Mouse (Mus musculus): ENCODE measurements around the gene Bach2.

Gene Bach2

GRCm38 (mm10) chr4:32334131-32334530 lies 95.5 kb downstream of the Bach2 start:
- no peak for DNase-seq

DNA sequence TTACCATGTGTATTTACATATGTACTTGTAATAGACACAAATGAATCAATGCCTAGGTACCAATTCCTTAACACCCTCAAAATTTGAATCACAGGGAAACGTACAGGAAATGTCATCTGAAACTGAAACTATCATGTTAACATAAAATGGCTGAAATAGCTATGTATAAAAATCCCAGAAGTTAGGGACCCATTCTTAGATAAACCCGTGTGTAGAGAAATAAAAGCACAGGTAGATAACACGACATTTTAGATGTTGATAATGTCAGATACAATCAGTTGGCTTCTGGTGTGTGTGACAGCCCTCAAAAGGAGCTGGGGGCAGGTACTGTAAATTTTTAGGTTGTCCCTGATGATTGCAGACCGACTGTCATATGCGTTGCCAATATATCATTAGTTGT lies 96.2 kb downstream of the Bach2 start:
- DNase-seq = no peak

DNA sequence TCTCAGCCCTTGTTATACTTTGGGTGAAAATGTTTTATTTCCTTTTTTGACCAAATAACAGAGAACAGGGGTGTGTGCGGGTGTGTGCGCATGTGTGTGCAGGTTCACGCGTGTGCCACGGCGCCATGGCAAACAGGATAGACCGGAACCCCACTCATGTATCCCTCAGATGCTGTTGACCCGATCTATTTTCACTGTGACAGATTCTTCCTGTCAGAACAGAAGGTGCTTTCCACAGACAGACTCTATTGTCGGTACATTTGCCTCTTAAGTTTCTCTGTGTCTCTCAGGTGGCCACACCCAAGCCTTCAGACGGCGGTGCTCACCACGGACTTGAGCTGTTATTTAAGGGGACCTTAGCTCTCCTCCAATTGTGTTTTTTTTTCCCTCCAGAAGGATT lies 97.1 kb downstream of the Bach2 start:
- no peak for DNase-seq

GRCm38 (mm10) chr4:32336642-32337041 lies 98.0 kb downstream of the Bach2 start:
- DNase-seq = no peak

DNA sequence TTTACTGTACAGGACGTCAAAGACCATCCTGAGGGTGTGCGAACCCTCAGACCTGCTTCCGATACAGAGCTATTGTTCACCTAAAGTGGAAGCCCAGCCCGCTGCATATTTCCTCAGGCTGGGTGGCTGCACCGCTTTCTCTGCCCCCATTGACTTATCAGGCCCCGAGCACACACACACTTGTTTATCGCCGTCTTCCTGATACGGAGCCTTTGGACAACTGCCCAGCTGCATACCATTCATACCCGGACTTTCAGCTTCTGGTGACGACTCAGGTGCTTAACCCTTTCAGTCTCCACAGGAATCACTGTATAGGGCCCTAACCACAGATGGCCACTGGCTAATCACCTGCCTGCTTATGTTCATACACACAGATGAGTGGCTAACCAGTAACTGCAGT lies 99.0 kb downstream of the Bach2 start:
- no peak for DNase-seq

GRCm38 (mm10) chr4:32338451-32338850 lies 99.8 kb downstream of the Bach2 start:
- no peak for DNase-seq

- DNase-seq = no peak
These were observed 102.2 kb downstream of the Bach2 start for GRCm38 (mm10) chr4:32340844-32341243.

DNA sequence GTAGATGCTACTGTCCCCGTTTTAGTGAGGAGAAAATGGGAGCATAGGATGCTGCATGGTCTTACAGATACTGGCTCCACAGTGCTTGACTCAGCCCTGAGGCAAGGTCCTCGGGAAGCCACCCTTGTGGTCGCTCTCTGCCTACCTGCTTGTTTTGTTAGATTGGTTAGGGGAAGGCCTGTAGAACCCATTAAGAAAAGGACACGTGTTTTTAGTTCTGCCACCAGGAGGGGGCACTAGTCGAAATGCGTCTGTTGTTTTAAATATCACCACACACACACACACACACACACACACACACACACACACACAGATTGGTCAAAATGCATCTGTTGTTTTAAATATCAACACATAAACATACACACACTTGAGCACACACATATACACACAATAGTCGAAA lies 103.7 kb downstream of the Bach2 start:
- no peak for DNase-seq

- no peak for DNase-seq
These were observed 104.9 kb downstream of the Bach2 start for GRCm38 (mm10) chr4:32343256-32344165.

GRCm38 (mm10) chr4:32344276-32344675 lies 105.7 kb downstream of the Bach2 start:
- no peak for DNase-seq

DNA sequence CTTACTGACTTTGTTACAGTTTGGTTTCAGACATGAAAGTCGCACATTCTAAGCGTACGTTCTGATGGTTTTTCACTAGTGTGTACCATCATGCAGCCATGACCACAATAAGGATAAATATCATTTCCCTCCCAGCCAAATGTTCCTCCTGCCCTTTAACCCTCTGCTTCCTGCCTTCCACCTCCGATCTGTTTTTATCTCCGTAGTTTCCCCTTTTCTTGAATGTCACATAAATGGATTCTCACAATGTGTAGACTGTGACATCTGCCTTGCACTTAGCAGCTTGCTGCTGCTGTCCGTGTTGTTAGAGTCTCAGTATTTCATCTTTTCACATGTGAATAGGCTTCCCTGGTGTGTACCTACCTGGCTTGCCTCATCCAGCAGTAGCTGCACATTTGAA lies 108.6 kb downstream of the Bach2 start:
- DNase-seq = no peak

GRCm38 (mm10) chr4:32347711-32348110 lies 109.1 kb downstream of the Bach2 start:
- DNase-seq = no peak

- no peak for DNase-seq
These were observed 110.8 kb downstream of the Bach2 start for GRCm38 (mm10) chr4:32349361-32349760.

GRCm38 (mm10) chr4:32351236-32351635 lies 112.6 kb downstream of the Bach2 start:
- DNase-seq = no peak

- DNase-seq = no peak
These were observed 113.2 kb downstream of the Bach2 start for GRCm38 (mm10) chr4:32351661-32352246.

- no peak for DNase-seq
These were observed 113.8 kb downstream of the Bach2 start for GRCm38 (mm10) chr4:32352442-32352841.

DNA sequence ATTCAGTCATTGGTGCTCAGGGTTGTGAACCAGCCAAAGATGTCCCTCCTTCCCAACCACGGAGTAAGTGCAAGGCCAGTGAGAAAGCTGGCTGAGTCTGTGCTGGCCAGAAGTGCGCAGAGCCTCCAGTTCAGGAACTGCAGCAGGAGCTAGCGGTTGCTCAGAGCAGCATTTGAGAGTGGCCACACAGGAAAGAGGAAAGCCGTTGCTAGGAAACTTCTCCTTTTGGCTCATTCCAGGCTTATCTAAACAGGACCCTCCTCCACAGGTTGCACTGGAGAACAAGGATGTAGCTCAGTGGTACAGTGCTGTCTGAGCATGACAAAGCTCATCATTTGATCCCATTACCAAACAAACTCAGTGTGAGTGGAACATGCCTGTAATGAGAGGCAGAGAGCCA lies 114.2 kb downstream of the Bach2 start:
- DNase-seq = no peak

- no peak for DNase-seq
These were observed 117.5 kb downstream of the Bach2 start for GRCm38 (mm10) chr4:32355935-32356617.

GRCm38 (mm10) chr4:32357996-32358600 lies 119.5 kb downstream of the Bach2 start:
- DNase-seq = no peak

GRCm38 (mm10) chr4:32358602-32359464 lies 120.2 kb downstream of the Bach2 start:
- DNase-seq = no peak

- DNase-seq = no peak
These were observed 121.0 kb downstream of the Bach2 start for GRCm38 (mm10) chr4:32359634-32360033.

GRCm38 (mm10) chr4:32360496-32360895 lies 121.9 kb downstream of the Bach2 start:
- no peak for DNase-seq
